Mouse (Mus musculus) embryonic stem cell, embryonic (primary cell): Measurements from ENCODE around the gene Ccne1.

ENCODE experiments used
- CTCF ChIA-PET, 4 experiments: fragments of 300-600 bp in 2 of 4; fragments of 350-600 bp in 2 of 4; sonication (Branson Sonifier 250); formaldehyde crosslinking; loops; one replicate each; lab custom pipeline; 2022; ENCODE audit warnings: inconsistent platforms in 2 of 4; lab: Charles Lee
- POLR2A ChIA-PET, 4 experiments: fragments of 300-600 bp in 2 of 4; fragments of 350-600 bp in 2 of 4; sonication (Branson Sonifier 250); formaldehyde crosslinking; loops; one replicate each; lab custom pipeline; 2022; ENCODE audit warnings: antibody characterized with exemption in 4 of 4, inconsistent platforms in 1 of 4; lab: Charles Lee

The Ccne1 gene

DNA sequence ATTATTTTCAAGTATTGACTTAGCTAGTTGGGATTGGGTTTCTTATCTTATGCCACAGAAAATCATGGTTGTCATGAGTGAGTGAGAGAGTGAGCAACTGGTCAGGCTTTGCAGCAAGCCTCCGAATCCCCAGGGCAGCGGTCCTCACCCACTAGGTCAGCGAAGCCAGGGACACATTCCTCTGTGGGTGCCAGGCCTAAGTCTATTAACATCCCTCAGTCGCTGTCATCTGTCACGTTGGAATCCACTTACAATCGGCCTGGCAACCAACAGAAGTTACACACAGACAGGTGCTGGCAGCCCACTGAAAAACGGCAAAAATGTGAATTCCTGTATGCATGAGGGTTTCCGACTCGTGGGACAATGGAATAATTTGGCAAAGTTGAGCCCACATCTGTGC, 5.1 kb upstream of the Ccne1 start:
- CTCF ChIA-PET: interaction anchor here in 2 of 4 experiments (0.7 to 2.4 kb wide), 10 partner anchors 20 to 105 kb away, joined by 3 to 16 read pairs (median 3); partner anchors contain the start of gene 1600014C10Rik (in 1 of the 2)

DNA sequence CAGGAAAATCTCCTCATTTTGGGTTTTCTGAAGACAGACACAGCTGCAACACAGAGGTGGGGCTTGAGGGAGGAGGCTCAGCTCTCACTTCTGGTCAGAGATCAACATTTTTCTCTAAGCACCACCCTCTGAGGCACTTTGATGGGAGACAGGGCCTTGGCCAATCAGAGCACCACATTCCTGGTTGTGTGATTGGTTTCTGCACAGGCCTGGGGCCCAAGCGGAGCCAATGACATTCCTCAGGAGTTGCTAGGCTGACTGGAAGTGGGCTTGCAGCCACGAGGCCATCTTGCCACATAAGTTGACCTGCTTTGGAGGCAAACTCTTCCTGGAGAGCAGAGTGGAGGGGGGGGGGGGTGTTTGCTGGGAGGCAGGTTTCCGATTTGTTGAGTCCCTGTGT, 4.7 kb upstream of the Ccne1 start:
- ChIA-PET POLR2A (interaction anchor here (0.6 to 6.7 kb wide), 30 partner anchors 8 to 1471 kb away, joined by 3 to 141 read pairs (median 4); partner anchors contain the start of gene Plekhf1 (in 1 of the 4)), CTCF (interaction anchor here in 3 of 4 experiments (0.6 to 2.4 kb wide), 14 partner anchors 19 to 118 kb away, joined by 3 to 16 read pairs (median 3); partner anchors contain the start of gene 1600014C10Rik (in 1 of the 3))

More for the DNA sequence above, 5.1 kb upstream of the Ccne1 start:
- POLR2A ChIA-PET: interaction anchor here in 3 of 4 experiments (0.7 to 6.7 kb wide), 21 partner anchors 9 to 1471 kb away, joined by 3 to 141 read pairs (median 4); partner anchors contain the start of gene Plekhf1 (in 1 of the 3)

DNA sequence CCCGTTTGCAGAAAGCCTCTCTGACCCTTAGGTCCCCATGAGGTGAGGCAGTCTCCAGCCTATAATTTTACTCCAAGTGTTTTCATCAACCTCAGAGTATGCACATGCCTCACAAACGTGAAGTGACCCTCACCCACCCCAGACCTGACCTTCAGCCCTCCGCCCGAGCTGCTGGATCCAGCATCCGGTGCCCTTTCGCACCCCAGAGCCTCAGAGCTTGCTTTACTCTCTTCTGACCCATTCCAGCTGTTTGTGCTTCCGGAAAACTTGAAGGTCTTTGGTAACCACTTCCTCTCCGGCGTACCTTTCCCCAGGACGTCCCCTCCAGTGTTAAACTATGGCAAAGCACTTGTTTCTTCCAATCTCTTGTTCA, 912 bp upstream of the Ccne1 start:
- POLR2A ChIA-PET: interaction anchor here (0.6 to 6.7 kb wide), 22 partner anchors 9 to 633 kb away, joined by 3 to 141 read pairs (median 4); partner anchors contain the start of gene Plekhf1 (in 1 of the 4)
- CTCF ChIA-PET: interaction anchor here in 2 of 4 experiments (1.0 to 2.2 kb wide), 4 partner anchors 11 to 83 kb away, joined by 3 to 18 read pairs (median 4); no protein-coding TSS in a partner anchor

DNA sequence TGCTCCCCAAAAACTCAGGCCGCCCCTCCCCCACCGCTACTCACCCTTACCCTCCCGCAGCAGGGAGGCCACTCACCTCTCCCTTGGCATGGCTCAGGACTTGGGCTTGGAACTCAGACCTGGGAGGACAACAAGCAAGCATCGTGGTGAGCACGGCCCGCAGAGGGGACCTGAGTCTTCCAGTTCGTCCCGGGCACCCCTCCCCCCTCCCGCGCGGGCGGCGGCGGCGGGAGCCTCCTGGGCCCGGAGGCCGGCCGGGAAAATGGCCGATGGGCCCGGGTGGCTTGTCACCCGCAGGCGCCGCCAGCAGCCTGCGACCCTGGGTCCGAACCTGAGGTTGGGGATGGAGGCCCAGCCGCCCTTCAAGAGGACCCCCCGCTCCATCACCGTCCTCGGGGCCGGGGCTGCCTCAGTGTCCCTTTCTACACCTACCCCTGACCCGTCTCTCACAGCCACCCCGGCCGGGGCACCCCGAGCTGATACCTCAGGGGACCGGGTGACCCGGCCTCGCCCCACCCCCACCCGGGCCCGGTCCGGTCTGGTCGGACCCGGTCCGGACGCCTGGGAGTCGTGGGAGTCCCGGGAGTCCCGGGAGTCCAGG, 523 bp downstream of the Ccne1 start:
- ChIA-PET CTCF (interaction anchor here in 3 of 4 experiments (0.5 to 2.2 kb wide), 11 partner anchors 12 to 1206 kb away, joined by 3 to 18 read pairs (median 4); partner anchors contain the start of gene 1600014C10Rik (in 1 of the 3)), POLR2A (interaction anchor here in 3 of 4 experiments (0.6 to 6.7 kb wide), 32 partner anchors 9 to 160 kb away, joined by 3 to 141 read pairs (median 4); no protein-coding TSS in a partner anchor)

DNA sequence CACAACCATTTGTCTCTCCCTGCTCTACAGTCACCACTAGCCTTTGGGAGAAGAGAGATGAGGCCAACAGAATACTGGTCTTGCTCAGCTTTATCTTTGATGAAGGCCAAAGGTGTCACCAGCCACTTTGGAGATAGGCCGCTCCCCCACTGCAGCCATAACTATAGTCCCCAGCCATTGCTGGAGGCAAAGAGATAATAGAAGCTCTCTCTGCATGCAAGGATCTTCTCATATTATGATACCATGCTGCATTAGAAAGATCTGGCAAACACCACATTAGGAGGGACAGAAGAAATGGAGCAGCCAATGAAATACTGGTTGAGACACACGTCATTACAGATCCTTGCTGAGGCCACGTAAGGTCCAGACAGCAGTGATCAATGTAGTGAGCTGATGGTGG, 2.0 kb downstream of the Ccne1 start:
- ChIA-PET POLR2A (interaction anchor here (0.6 to 12.2 kb wide), 10 partner anchors 10 to 130 kb away, joined by 3 to 100 read pairs (median 5); no protein-coding TSS in a partner anchor), CTCF (interaction anchor here in 3 of 4 experiments (0.6 to 2.5 kb wide), 5 partner anchors 13 to 233 kb away, joined by 3 to 15 read pairs (median 3); no protein-coding TSS in a partner anchor)

DNA sequence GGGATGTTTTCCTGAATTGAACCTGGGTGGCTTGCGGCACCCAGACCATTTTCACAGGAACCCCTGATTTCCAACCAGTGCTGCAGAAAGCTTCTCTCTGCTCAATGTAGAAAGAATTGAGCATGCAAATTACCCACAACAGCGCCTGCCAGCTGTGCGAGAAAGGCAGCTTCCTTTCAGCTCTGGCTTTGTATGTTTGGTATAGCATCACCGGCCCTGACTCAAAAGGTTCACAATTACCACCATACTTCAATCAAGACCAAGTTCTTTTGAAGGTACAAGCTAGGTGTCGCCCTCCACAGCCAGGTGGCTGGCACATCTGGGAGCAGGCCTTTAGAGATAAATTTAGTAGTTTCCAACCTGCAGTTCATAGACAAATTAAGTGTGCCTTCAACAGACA, 3.2 kb downstream of the Ccne1 start:
- POLR2A ChIA-PET: interaction anchor here in 2 of 4 experiments (0.6 to 12.2 kb wide), 8 partner anchors 8 to 156 kb away, joined by 3 to 100 read pairs (median 4); no protein-coding TSS in a partner anchor
- CTCF ChIA-PET: interaction anchor here in 3 of 4 experiments (0.6 to 2.5 kb wide), 4 partner anchors 19 to 97 kb away, joined by 3 to 15 read pairs (median 4); no protein-coding TSS in a partner anchor

DNA sequence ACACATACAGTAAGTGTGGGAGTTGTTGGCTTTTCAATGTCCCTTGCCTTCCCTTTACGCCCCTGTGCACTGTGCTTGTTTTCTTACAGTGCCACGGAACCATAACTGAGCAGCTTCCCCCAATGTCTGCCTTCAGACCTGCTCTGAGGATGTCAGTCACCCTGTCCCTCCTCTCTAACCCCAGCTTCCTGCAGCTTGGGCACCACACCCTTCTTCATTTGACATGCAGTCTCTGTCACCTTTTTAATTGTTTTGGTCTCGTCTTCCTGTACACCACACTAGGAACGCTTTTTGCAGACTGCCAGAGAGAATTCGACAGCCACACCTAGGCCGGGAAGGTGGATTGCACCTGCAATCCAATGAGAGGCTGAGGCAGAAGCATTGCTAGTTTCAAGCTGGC, 13.0 kb downstream of the Ccne1 start:
- CTCF ChIA-PET: interaction anchor here in 1 of 4 experiments (1.3 kb wide), 1 partner anchor 9 kb away, joined by 5 read pairs; no protein-coding TSS in a partner anchor
- POLR2A ChIA-PET: interaction anchor here in 3 of 4 experiments (0.8 to 12.2 kb wide), 13 partner anchors 8 to 72 kb away, joined by 3 to 100 read pairs (median 6); partner anchors contain the start of gene Ccne1 (in 3 of the 3)

DNA sequence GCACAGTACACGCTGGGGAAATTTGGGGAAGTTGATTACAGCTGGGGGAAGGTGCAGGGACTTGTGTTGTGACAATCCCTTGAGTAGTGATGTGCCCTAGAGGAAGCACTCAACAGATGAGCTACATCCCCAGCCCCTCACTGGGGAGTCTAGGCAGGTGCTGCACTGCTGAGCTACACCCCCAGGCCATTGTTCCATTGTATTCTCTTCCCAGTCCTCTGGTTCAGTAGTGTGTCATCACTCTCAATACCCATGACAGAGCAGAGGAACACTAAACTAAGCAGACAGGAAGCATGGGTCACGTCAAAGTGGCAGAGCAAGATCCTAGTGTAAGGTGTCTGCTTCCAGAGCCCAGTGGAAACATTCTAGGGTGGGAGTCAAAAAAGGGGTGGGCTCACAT, 14.2 kb downstream of the Ccne1 start:
- POLR2A ChIA-PET: interaction anchor here in 3 of 4 experiments (0.8 to 2.6 kb wide), 14 partner anchors 8 to 73 kb away, joined by 3 to 12 read pairs (median 4); partner anchors contain the start of gene Ccne1 (in 1 of the 3)
- CTCF ChIA-PET: interaction anchor here in 2 of 4 experiments (0.7 to 1.9 kb wide), 3 partner anchors 19 to 153 kb away, joined by 3 to 5 read pairs (median 3); no protein-coding TSS in a partner anchor

DNA sequence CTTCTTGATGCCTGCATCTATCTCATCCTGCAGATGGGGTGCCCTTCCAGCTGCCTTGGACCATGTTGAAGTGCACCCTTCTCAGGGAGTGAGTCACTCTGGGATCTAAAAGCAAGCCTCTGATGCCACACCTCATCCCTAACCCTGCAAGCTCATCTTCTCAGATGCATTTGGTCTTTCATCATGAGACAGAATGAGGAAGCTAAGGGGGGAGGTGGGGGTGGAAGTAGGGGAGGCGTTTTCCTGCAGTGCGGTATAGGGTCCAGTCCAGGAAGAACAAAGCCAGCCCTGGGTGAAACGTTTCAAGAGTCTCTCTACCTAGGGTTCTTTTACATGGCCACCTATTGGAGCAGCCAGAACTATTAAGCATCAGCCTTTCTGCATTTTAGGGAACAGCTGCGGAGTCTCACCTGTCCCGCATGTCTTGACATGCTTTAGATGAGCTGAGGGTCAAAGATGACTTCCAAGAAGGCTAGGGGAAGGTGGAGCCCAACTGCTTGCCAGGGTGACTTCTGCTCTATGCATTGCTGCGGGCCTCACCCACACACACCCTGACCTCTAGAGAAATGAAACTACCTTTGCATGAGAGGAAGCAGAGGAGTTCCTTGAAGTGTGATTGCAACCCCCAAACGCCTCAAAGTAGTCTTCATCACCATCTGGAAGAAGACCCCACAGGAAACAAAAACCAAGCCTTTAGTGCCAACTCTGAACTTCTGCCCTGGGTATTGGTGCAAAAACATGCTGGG, 17.2 kb downstream of the Ccne1 start:
- POLR2A ChIA-PET: interaction anchor here in 1 of 4 experiments (0.7 kb wide), 1 partner anchor 1478 kb away, joined by 3 read pairs; no protein-coding TSS in a partner anchor
- CTCF ChIA-PET: interaction anchor here in 1 of 4 experiments (0.6 to 0.7 kb wide), 2 partner anchors 29 to 145 kb away, joined by 4 to 7 read pairs; no protein-coding TSS in a partner anchor

DNA sequence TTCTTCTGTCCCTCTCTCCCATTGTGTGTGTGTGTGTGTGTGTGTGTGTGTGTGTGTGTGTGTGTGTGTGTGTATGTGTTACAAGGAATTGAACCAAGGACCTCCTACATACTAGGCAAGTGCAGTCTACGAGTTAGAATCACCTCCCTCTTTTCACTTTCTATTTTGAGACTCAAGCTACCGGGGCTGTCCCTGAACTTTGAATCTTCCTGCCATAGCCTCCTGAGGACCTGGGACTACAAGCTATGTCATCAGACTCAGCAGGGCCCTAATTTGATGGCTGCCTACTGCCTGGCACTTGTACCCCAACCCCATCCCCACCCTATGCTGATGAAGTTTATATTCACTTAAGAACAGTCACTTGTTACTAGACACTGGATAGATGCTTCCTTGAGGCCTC, 18.9 kb downstream of the Ccne1 start:
- ChIA-PET POLR2A (interaction anchor here in 2 of 4 experiments (0.6 to 6.6 kb wide), 5 partner anchors 12 to 91 kb away, joined by 3 to 141 read pairs (median 64); partner anchors contain the start of gene Ccne1 (in 2 of the 2)), CTCF (interaction anchor here in 1 of 4 experiments (0.5 to 1.2 kb wide), 2 partner anchors 14 to 1666 kb away, joined by 4 to 5 read pairs; no protein-coding TSS in a partner anchor)

DNA sequence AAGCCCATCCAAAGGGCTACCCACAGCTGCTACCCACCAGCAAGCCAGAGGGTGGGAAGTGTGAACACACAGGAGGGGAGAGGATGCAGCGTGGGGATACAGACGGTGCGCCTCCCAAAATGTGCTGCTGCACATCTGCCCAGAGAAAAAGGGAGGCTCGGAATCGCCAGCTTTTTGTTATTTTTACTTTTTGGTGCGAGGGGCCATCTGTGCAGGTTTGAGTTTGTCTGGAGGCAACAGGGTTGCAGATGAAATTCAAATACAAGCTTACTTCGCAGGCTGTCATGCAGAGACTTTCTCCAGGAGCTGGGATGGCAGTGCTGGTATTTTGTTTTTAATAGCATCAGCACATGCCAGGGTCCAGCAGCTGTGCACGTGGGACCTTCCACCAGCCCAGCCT, 19.5 kb downstream of the Ccne1 start:
- CTCF ChIA-PET: interaction anchor here in 2 of 4 experiments (1.2 to 2.1 kb wide), 4 partner anchors 14 to 95 kb away, joined by 5 to 9 read pairs (median 7); partner anchors contain the start of gene 1600014C10Rik (in 1 of the 2)
- POLR2A ChIA-PET: interaction anchor here (0.5 to 6.6 kb wide), 8 partner anchors 13 to 89 kb away, joined by 3 to 141 read pairs (median 5); partner anchors contain the start of gene Ccne1 (in 3 of the 4)

DNA sequence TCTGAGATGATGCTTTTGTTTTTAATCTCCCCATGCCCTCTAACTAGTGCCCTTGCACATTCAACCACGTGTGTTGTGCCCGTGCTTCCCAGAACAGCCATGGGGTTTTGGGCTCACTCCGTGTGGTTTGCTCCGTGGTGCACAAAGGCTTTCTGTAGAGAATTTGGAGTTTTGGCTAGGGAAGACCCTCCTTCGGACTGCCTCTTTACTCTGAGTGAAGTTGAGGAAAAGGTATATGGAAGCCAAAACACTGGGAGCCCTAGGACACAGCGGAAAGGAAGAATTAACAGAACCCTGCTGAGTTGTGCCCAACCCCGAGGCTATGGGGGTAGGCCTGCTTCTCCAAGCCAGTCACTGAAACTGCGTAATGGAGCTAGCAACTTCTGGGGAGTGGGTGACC, 20.9 kb downstream of the Ccne1 start:
- ChIA-PET POLR2A (interaction anchor here (0.6 to 6.6 kb wide), 30 partner anchors 11 to 184 kb away, joined by 3 to 141 read pairs (median 4); partner anchors contain the start of genes Ccne1 (in 3 of the 4), 1600014C10Rik (in 1 of the 4) and Uri1 (in 1 of the 4)), CTCF (interaction anchor here (0.6 to 3.2 kb wide), 27 partner anchors 13 to 712 kb away, joined by 3 to 26 read pairs (median 4); partner anchors contain the start of genes 1600014C10Rik (in 1 of the 4) and Ccne1 (in 1 of the 4))

DNA sequence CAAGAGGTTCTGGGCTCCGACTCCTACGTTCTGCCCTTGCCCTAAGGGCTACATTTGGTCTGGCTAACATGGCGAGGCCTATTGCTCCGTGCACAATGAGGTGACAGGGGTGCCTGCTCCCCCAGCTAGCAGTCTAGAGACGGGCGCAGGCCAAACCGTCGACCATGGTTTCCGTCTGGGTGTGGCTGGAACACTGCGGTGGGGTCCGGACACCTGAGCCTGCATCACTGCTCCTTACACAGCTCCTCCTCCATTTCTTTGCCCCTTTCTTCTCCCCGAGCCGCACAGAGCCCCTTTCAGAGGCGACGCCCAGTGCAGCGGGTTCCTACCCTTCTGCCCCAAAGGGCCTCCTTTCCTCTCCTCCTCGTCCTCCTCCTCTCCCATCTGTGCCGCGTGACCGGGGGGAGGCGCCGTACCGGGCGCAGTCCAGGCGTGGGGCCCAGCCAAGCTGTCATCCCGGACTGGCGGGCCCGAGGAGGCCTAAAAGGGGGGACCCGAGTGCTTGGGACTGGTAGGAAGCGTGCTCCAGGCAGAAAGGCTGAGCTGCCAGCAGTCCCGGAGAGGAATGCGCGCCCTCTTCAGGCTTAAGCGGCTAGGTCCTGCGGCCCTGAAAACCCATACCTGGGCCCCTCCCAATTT, 21.6 kb downstream of the Ccne1 start:
- POLR2A ChIA-PET: interaction anchor here (0.6 to 6.6 kb wide), 60 partner anchors 7 to 611 kb away, joined by 3 to 141 read pairs (median 4); partner anchors contain the start of genes Ccne1 (in 3 of the 4), Uri1 (in 2 of the 4), 1600014C10Rik (in 1 of the 4) and Plekhf1 (in 1 of the 4)
- CTCF ChIA-PET: interaction anchor here (0.6 to 3.2 kb wide), 40 partner anchors 8 to 712 kb away, joined by 3 to 26 read pairs (median 4); partner anchors contain the start of genes 1600014C10Rik (in 2 of the 4) and Ccne1 (in 1 of the 4)

DNA sequence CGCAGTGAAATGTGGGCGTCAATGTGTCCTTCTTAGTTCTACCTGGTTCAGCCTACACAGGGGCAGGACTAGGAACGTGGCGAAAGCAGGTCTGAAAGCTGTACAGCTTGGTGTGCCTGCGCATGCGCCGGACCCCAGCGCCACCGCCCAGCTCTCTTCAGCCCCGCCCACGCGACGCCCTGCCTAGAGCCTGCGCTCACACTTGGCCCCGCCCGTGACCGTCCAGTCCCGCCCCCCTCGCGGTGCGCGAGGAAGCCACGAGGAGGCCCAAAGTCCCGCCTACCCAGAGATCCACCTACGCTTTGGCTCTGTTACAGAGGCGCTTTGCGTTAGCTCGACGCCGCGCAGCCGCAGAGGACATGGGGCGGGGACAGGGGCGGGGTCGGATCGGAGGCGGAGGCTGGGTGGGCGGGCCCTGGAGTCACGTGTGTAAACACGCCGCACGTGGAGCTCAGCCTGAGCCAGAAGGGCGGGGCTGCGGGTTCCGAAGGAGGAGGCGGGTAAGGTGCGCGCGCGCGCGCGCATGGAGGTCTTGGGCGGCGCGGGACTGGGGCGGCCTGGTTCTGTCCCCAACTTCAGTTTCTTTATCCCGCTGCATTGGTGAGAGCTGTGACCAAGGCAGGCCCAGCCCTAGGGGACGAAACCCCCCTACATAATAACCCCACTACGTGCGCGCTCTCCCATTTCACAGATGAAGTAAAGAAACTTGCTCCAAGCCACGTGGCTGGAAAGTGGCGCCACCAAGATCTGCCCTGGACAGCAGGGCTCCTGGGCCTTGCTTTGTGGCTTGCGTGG, 22.4 kb downstream of the Ccne1 start:
- ChIA-PET CTCF (interaction anchor here (0.5 to 3.2 kb wide), 34 partner anchors 9 to 151 kb away, joined by 3 to 26 read pairs (median 5); partner anchors contain the start of genes 1600014C10Rik (in 2 of the 4) and Ccne1 (in 1 of the 4)), POLR2A (interaction anchor here (0.5 to 6.6 kb wide), 61 partner anchors 8 to 1421 kb away, joined by 3 to 141 read pairs (median 5); partner anchors contain the start of genes Ccne1 (in 3 of the 4), Uri1 (in 2 of the 4), 1600014C10Rik (in 1 of the 4) and Plekhf1 (in 1 of the 4))

DNA sequence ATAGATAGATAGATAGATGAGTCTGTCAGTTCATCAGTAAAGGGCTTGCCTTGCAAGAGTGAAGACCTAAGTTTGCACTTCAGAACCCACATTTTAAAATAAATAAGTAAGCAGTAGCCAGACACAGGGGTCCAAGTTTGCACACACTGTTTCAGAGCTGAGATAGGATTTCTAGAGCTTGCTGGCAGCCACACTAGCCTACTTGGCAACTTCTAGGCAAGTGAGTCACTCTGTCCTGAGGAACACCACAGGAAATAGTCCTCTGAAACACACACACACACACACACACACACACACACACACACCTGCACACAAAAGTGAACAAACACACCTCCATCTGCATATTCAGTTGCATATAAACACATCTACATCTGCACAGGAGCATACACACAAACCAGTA, 24.4 kb downstream of the Ccne1 start:
- CTCF ChIA-PET: interaction anchor here in 2 of 4 experiments (0.6 to 1.6 kb wide), 3 partner anchors 77 to 118 kb away, joined by 3 to 4 read pairs (median 3); partner anchors contain the start of gene 1600014C10Rik (in 1 of the 2)
- POLR2A ChIA-PET: interaction anchor here in 2 of 4 experiments (1.3 to 6.6 kb wide), 3 partner anchors 9 to 27 kb away, joined by 3 to 64 read pairs (median 6); partner anchors contain the start of gene Ccne1 (in 2 of the 2)
